Mouse (Mus musculus): ENCODE data around the gene Cacna1c.
A peak's percentile ranks its signal among the peaks of the same experiment; 100 is the strongest.

The Cacna1c gene

DNA sequence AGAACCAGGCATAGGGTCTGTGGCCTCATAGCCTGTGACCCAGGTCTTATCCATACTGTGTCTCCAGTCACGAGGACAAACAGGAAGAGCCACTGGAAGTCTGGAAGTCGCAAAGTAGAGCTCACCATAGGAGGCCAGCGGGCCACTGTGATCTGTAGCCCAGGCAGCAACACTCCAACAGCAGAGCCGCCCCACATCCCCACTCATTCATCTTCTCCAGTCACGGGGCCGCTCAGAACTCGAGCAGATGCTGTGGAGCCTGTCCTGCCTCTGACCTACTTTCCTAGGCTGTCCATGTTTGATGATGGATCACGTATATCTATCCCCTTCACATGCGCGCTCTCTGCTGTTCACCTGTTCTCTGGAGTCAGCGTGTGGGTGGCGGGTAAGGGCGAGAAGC is 246.0 kb downstream of the Cacna1c start:
- DNase-seq = no peak

DNA sequence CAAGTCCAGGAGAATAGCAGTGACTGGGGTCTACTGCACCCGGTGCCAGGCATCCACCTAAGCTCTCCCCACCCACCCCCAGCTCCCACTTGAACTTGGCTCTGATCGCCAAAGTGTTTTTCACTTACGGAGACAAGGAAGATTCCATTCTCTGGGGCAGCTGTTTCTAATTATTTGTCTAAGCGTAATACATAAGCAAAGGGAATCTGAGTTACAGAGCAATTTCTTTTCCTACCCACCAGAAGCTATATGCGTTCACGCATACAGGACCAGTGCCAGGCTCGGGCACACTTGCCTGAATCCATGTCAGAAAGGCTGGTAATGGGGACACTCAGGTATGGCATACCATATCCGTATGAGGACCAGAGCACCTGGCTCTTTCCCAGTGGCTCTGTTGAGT is 248.9 kb downstream of the Cacna1c start:
- no peak for DNase-seq

DNA sequence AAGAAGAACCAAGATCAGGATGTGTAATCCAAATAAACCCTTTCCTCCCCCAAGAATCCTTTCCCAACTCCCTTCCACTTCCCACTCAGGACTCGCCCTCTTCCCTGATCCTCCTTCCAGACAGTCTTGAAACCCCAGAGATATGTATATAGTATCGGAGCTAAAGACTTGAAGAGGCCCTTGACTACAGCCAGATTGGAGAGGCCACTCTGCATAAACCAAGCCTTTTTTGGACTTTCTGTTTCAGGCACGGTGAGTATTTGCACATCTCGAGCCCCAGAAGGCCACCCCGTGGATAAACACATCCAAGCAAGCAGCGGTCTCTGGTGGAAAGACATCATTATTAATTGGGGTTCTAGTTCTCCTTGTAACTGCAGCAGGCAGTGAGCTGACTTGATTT is 249.6 kb downstream of the Cacna1c start:
- DNase-seq = no peak

DNA sequence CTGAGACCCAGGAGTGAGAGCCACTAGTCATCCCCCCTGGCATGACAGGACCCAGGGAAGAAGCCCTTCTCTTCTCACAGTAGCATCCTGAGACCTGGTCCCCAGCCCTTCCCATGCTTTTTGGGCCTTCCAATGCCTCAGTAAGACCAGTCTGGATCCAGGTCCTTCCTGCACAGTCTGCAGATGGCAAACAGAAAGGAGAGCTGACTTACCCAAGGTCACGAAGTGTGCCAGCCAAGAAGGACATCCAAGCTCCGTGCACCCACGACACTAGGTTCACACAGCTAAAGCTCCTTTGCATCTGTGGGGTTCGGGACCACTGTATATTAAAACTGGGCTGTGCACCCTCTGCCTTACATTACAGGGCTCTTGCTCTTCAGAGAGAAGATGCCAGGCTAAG is 252.1 kb downstream of the Cacna1c start:
- DNase-seq = no peak

DNA sequence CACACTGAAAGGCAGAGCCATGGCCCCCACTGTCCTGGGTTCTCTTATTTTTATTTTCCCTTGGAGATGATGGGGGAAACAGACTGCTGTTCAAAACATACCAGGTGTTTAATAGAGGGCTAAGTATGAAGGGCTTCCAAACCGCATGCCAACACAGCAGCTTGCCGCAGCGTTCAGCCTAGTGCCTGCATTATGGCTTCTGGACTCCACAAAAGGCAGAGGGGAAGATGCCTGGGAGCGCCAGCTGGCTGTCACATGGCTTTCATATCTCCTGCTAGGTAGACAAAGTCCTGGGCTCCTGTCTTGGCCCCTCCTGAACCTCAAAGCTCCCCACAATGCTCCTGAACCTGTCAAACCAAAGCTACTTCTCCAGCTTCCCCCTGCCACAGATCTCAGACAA is 254.4 kb downstream of the Cacna1c start:
- DNase-seq = no peak

DNA sequence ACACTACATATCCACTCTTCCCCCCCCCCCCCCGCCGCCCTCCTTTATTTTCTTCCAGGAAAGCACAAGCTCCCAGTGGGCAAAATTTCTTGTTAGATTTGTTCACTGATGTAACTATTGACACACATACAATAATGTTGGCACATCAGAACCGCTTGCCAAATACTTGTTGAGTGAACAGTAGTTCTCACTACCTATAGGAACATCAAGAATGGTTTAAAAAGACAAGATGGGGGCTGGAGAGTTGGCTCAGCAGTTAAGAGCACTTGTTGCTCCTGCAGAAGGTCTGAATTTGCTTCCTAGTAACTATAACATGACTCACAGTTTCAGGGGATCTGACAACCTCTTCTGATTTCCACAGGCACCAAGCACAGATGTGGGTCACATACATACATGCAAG is 255.2 kb downstream of the Cacna1c start:
- DNase-seq = no peak

DNA sequence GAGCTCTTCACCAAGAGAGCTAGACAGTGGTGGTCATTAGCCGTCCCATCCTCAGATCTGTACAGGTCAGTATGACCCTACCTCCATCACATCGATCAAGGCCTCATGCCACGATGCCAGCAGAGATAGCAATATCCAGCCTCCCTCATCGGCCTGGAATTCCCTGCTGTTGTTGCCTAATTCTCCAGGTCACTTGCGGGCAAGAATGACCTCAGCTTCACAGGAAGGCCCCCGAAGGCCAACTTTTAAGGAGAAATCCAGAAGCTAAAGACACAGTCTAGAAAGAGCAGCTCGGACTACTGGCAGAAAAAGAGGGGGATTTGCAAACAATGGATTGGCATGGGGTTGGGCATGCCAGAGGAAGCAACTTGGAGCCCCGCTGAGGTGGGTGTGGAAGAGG is 256.6 kb downstream of the Cacna1c start:
- DNase-seq = no peak

DNA sequence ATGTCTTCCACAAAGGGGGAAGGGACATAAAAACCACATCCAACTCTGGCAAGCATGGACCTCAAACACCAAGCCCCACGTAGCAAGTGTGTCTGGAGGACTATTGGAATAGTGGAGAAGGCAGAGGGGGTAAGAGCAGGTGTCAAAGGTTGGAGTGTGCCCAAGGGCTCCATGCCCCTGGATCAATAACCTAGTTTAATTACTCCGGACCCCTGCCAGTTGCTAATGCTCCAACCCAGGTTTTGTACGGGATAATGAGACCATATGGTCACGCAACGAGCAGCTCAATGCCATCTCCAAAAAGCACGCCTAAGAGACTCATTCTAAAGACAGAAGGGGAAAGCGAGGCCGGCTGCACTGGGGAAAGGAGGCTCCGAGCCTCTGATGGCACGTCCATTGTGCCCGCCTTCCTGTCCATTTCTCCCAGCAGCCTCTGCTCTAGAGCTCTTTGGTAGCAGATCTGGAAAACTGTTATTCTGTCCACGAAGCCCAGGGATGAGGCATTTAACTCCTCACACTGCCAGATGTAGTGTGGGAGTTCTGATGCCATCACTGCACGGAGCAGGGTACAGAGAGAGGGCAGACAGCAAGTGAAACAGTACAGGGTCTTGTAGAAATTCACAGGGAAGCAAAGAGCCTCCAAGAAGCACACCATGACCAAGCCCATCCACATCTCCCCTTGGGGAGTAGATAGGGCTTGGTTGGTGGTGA is 257.7 kb downstream of the Cacna1c start:
- no peak for DNase-seq

DNA sequence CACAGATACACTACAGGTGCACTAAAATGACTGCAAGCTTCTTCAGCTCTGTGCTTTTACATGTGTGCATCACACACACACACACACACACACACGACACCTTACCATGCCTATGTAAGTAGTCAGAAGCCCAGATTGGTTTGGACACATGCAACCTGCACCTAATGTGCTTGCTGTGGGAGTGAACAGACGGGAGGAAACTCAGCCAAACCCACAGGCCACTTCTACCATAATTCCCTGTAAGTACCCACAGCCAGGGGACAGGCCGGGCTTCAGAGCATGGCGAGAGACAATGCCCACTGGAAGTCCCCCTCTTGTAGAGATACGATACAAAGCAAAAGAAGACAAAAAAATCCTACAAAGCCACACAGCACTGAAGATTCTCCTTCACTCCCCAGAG is 258.7 kb downstream of the Cacna1c start:
- DNase-seq = no peak

DNA sequence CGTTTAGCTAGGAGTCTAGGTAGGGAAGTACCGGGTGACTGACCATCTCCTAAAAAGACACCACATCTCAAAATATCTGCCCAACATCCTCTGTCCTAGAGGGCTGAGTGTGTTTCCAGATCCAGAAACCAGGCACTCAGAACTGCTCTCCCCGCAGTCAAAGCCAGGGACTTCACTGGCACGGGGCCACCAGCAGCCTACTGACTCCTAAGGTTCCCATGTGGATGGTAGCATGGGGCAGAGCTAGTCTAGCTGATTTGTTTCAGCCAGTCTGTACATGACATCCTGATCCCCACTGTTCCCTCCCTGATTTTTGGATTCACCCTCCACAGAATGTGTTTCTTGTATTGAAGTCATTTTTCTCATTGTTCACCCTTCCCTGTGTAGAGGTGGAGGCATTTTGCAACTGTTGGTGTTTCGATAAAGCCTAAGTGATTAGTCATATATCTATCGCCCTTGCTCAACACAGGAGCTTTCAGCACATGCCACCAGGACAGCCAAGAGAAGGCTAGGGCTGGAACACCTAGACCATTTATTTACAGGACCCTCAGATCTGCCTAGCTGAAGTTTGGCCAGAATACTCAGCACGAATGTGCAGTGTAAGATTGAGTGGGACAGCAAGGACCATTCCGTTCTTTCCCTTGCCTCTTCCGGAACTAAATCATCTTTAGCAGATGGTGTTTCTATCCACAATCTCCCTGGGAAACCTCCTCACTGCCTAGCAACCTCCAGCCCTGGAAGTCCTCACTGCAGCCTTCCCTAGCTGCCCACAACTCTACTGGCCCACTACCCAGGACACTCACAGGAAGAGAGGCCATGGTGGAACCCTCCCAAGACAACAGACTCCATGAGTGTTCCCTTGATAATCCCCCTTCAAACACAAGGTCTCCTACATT is 260.4 kb downstream of the Cacna1c start:
- no peak for DNase-seq

DNA sequence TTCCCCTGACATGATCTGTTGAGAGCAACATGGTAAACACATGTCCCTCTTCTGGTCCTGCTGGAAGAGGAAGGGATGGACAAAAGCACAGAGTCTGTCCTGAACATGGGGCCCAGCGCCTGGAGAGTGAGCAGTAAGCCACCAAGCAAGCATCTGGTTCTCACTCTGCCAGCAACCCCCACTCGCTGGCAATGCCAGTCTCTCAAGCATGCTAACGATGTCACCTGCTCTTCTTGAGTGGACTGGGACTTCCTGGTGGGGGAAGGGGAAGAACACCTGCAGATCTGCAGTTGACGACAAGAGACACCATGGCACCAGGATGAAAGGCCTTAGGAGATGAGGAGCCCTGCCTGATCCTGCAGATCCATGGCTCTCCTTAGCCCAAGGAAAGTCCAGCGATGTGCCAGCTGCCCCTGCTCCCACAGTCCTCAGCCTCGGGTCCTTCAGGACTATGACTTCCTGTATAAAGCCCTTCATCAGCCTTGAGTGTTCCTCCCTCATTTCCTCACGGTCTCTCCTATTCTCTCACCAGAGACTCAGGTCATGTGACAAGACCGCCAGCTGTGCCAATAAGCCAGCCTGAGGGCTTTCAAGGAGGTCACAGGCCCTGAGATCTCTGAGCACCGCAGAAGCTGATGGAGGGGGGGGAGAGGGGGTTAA is 261.8 kb downstream of the Cacna1c start:
- DNase-seq = peak; percentile 56 to 71

DNA sequence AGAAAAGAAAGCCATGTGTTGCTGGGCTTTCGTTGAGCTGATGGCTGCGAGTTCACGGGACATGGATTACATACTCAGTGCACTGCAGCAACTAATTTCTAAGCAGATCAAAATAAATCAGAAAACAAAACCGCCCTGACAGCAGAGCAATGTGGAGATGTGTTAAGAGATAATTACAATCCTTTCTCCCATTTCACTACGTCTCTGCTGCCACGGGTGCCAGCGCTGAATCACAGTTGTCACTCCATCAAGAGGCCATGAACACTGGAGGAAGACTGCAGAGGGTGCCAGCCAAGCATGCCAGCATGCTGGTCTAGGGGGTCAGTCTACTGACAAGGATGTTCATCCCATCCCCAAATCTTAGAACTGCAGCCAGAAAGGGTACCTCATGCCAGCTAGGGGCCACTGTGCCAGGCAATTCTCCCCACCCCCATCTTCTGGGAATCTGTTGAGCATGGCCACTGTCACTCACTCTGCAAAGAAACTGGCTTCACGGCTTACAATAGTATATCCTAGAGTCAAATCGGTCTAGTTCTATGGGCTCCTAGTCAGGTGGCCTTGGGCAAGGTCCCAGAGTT is 263.1 kb downstream of the Cacna1c start:
- no peak for DNase-seq

DNA sequence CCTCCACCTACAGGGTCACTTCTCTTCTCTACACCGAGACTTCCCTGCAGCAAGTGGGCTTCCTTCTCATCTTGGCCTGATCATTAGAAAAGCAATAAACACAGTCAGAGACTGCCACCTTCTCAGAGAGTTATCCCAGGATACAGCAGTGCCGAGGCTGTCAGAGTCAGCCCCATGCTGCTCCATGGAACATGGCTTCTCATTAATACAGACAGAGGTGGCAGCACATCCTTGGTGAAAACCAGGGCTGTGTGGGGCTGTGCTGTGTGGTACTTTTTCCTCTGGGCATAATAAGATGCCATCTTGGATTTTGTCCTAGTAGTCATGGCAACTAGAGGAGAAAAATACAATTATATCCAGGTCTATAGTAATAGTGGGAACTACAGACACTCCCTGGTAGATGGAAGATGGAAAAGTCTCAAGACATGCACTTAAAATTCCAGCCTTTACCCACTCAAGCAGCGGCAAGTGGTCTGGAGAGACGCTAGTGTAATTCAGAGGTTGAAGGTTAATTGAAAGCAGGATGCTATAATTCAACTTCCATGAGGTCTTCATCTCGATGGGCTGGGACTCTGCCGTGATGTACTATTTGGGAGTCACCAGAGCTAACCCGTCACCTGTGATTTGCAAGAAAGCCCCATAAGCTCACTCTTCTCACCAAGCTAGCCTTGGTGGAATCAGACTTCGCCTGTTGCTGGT is 264.1 kb downstream of the Cacna1c start:
- DNase-seq = no peak

DNA sequence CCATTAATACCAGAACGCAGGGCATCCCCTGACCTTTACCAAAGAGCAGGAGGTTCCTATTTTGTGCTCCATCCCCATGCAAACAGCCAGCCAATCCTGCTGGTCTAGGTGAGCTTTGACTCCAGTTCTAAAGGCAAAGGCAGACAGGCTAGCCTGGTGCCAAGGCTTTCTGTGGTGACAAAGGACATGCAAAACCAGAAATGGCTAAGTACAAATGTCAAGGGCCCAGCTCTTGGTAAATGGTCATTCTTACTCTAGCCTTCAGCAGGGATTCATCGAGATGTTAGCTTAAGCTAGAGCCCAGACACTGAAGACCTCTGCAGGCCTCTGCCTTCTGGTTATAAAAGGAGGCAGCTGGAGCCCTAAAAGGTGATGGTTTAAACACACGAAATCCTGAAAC is 269.5 kb downstream of the Cacna1c start:
- no peak for DNase-seq

DNA sequence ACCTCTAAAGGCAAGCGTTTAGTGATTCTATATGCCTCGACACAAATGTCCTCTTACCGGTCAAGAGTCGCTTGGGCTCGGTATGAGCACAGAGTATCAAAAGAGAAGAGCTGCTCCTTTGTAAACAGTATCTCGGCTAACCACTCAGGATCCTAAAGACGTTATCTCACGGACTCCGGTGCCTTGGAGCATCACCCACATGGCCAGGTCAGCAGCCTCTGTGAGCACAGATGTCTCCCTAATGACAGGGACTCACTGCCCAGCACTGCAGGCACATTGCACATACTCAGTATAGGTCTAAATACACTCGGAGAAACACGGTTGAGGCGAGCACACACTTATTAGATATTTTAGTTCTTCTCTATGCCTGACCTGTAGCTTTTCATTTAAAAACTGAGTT is 271.8 kb downstream of the Cacna1c start:
- no peak for DNase-seq

DNA sequence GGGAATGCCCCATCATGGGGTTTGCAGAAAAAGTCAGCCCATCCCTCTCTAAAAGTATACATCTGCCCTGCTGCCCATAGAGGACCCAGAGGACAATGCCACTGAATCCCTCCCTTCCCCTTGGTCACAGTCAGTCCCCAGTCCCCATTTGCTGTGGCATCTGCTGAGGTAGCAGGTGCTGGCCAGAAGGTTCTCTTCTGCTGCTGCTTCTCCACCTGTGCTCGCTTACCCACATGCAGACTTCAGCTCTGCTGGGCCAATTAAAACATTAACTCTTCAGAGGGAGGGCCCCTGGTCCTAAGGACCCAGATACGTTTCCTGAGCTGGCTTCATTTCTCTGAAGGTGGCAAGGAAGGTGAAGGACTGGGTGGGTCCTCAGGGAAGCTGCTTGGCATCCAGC is 272.3 kb downstream of the Cacna1c start:
- no peak for DNase-seq

DNA sequence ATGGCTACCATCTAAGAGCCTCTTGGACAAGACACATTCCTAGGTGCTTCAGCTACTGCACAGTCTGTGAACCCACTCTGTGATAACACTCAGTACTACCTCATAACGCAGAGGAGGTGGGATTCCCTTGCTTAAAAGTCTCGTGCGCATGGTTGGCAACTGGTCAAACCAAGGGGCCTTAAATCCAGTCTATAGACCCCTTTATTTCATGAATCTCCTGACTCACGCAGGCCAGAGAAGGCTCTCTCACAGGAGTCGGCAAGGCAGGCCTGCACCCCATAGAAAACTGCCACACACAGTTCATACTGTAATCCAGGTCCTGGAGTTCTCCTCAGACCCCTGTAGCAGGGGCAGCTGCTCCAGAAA is 273.0 kb downstream of the Cacna1c start:
- no peak for DNase-seq

DNA sequence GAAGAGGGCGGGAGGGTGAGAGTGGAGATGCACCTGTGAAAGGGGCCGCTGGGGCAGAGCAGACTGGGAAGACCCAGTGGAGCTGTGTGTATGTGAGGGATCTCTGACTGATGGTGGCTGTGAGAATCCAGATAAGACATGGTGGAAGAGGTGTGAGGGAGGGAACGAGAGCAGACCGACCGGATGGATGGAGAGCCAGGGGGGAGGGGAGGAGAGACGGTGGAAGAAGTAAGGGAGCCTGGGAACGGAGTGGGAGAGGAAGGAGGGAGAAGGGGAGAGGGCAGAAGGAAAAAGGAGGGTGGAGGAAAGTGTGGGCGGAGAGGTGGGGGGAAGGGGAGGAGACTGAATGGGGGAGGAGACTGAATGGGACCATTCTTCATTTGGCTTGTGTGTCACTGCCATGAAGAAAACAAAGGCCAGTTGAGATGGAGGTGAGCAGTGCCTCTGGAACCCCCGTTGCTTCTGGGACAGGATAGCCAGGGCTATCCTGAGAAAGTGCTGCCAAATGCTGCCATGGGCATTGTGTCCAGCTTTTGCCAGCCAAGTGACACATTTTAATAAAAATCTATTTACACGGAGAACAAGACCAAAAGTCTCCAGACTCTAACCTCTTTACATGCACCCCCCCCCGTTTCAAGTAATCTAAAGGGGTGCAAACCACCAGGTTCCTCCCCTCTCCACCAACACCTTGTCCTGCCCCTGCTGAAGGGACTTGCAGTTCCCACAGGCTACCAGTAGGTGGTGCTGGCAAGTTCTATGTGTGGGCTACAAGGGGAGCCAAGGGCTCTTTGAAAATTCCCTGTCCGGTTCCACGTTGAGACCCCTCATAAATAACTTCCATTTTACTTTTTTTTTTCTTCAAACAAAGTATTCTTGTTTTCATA is 273.6 kb downstream of the Cacna1c start:
- peak; percentile 71 to 74 for DNase-seq

DNA sequence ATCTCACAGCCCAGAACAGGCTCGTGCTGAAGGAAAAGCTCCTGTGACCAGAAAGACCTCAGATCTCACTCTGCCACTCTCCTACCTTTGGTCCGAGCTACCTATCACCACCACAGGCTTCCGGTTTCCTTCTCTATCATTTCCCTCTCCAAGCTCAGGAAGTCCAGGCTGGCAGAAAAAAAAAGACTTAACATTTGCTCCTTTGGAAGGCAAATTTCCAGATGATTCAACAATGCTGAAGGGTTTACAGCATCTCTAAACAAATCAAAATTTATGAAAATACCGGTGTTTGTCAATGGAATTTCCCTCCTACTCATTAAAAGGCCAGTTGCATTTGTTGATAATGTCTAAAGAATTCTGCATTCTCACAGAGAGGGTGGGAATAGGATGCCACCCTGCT is 288.0 kb downstream of the Cacna1c start:
- DNase-seq = no peak

DNA sequence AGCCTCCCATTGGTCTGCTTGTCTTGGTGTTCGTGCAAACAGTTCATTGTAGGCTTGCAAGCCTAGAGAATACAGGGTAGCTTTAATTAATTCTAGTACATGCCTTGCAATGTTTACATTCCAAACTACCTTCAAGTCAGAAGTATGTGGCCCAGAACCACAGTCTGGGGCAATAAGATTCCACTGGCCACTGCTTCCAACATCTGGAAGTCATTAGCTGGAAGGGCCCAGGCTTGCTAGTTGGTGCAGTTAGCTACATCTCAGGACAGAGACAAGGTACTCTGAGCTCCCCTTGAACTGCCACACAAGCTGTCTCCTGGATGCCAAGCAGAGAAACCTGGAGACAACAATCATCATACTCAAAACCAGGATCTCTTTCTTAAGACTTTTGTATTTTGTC is 288.5 kb downstream of the Cacna1c start:
- no peak for DNase-seq

DNA sequence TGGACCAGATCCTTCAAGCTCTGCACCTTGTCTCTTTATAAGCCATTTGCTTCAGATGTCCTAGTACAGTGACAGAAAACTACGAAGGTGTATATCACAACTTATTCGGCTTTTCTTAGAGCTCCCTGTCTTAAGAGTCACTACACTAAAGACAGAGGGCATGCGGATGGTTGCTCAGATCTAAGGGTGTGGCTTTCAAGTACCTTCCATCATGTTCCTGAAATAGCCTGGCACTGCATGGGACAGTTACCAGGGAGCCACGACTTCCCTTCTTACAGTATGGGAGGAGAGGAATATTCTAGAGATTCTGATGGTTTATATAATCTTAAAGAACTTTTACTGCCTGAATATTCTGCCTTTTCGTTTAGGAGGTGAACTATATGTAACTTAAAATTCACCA is 289.3 kb downstream of the Cacna1c start:
- DNase-seq = no peak

DNA sequence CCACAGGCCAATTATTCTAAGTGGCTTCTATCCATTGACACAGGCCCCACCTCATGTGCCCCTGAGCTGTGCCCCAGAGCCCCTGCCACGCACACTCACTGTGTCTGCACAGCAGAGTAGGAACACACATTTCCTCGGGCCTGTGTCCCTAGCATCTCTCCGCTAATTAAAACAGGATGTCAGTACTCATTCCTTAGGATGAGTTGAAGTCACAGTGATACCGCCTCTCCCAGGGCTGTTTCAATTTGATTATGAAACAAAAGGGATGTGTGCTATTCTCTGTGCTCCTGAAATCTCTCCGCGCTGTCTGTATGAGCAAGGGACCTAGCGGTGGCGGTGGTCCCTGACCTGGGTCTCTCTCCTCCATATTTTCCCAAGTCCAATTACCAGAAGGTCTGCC is 296.5 kb downstream of the Cacna1c start:
- no peak for DNase-seq
